Mouse (Mus musculus): ENCODE measurements around the gene BC017158.

Gene BC017158

DNA sequence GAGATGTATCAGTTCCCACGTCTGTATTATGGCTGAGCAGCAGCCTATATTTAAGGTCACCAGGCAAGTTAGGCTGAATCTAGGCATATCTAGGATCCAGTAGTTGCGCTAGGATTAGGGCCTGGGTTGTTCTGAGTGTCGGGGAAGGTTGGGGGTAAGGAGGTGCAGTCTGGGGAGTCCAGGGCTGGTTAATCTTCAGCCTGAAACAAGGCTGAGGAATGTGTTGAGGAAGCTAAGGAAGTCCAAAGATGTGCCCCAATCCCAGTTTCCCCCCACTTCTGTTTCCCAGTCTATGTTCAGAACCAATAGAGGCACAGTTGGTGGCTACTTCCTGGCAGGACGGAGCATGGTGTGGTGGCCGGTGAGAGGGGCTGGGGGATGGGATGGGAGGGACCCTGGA lies 31.9 kb downstream of the BC017158 start:
- in situ Hi-C loops (cut with MboI; ENCODE audit: low sequenced_read_pairs) = no loop called here

- in situ Hi-C loops (cut with MboI; ENCODE audit: low sequenced_read_pairs) = no loop called here
Measured at GRCm38 (mm10) chr7:128265411-128265810, 32.6 kb downstream of the BC017158 start, which contains the start of gene Slc5a2. TSS of gene Slc5a2 (plus strand) at chr7:128265657.

DNA sequence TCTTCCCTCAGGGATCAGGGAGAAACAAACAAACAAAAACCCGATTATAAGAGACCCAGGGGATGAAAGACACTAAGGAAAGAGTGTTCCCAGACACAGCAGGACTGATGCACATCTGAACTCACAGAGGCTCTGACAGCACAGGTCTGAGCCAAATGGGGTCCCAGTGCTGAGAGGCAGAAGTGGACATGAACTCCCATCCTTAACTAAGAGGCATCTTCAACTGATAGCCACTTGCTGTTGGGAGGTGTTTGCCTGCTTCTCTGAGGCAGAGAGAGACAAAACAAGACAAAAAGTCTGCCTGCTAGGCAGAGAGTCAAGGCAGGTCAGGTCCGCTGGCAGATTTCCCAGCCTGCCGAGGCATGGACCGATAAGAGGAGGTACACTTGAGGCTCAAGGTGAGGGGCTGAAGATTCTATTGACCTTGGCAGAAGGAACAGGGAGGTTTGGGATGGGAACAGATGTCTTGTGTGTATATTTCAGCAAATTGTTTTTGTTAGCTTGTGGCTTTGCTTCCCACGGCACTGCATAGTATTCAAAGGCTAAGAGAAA lies 41.1 kb downstream of the BC017158 start:
- in situ Hi-C loops (cut with MboI; ENCODE audit: low sequenced_read_pairs) = no loop called here

GRCm38 (mm10) chr7:128255757-128256156 lies 42.2 kb downstream of the BC017158 start:
- in situ Hi-C loops (cut with MboI; ENCODE audit: low sequenced_read_pairs) = no loop called here

DNA sequence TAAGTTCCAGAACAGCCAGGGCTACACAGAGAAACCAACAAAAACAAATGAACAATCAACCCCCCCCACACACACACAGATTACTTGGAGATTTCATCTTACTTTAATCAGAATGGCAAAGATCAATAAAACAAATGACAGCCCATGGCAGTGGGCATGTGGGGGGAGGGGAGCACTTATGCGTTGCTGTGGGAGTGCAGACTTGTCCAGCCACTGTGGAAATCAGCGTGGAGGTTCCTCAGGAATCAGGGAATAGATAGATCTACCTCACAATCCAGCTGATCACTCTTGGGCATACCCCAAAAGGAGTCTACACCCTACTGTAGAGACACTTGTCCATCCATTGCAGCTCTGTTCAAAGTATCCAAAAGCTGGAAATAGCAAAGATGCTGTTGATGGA lies 43.0 kb downstream of the BC017158 start:
- in situ Hi-C loops (cut with MboI; ENCODE audit: low sequenced_read_pairs) = no loop called here

DNA sequence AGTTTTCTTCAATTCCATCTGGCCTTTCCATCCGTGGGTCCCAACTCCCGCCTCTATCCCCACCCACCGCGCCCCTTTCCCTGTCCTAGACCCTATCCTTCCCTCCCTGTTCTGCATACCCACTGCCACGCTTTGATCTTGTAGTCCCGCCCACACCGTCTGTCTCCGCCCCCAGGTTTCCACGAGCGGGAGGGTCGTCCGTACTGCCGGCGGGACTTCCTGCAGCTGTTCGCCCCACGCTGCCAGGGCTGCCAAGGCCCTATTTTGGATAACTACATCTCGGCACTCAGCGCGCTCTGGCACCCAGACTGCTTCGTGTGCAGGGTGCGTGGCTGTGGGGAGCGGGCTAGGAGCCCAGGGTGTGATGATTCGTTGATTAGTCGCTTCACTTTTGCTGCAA lies 45.4 kb downstream of the BC017158 start:
- in situ Hi-C loops (cut with MboI; ENCODE audit: low sequenced_read_pairs) = no loop called here

GRCm38 (mm10) chr7:128251946-128252345 lies 46.0 kb downstream of the BC017158 start:
- in situ Hi-C loops (cut with MboI; ENCODE audit: low sequenced_read_pairs) = no loop called here

- in situ Hi-C loops (cut with MboI; ENCODE audit: low sequenced_read_pairs) = loop anchor here (10.0 kb wide), 1 partner anchor 105 kb away; no protein-coding TSS in a partner anchor
Measured at GRCm38 (mm10) chr7:128249998-128250397, 48.0 kb downstream of the BC017158 start.

GRCm38 (mm10) chr7:128248081-128249042 lies 49.6 kb downstream of the BC017158 start:
- in situ Hi-C loops (cut with MboI; ENCODE audit: low sequenced_read_pairs) = loop anchor here (10.0 kb wide), 1 partner anchor 106 kb away; no protein-coding TSS in a partner anchor

DNA sequence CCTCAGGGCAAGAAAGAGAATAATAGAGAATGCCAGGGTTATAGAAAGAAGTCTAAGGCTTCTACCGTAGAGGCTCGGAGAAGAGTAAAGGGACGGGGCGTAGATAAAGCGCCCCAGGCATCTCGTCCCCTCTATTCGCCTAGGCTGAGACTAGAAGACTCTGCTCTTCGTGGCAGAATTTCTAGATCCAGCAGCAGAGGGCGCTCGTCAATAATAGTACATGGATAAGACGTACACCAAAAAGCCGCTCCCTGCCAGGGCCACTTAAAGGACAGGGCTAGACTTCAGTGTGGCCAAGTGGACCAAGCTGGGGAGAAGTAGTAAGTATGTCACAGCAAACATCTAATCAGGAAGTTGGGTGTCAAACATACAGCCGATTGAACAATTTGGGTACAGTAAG lies 50.5 kb downstream of the BC017158 start:
- in situ Hi-C loops (cut with MboI; ENCODE audit: low sequenced_read_pairs) = loop anchor here (10.0 kb wide), 1 partner anchor 107 kb away; no protein-coding TSS in a partner anchor

- in situ Hi-C loops (cut with MboI; ENCODE audit: low sequenced_read_pairs) = loop anchor here (10.0 kb wide), 1 partner anchor 108 kb away; no protein-coding TSS in a partner anchor
Measured at GRCm38 (mm10) chr7:128246496-128247391, 51.2 kb downstream of the BC017158 start, which contains the start of gene Tgfb1i1. TSS of gene Tgfb1i1 (plus strand) at chr7:128246812.

DNA sequence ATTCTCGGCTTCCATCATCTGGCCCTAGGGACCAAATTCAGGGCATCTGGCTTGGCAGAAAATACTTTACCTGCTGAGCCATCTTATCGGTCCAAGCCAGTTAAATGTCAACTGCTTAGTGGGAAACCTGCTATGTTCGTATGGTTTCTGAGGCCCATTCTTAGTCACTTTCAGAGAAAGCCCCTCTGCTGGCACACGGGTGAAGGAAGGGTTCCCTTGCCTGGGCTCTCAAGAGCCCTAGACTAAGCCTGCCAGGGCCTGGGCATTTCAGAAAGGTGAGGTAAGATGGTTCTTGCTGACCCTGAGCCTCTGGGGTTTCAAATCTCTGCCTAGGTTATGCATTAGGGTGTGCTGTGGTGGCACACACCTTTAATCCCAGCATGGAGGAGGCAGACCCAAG lies 52.4 kb downstream of the BC017158 start:
- in situ Hi-C loops (cut with MboI; ENCODE audit: low sequenced_read_pairs) = loop anchor here (10.0 kb wide), 1 partner anchor 109 kb away; no protein-coding TSS in a partner anchor

DNA sequence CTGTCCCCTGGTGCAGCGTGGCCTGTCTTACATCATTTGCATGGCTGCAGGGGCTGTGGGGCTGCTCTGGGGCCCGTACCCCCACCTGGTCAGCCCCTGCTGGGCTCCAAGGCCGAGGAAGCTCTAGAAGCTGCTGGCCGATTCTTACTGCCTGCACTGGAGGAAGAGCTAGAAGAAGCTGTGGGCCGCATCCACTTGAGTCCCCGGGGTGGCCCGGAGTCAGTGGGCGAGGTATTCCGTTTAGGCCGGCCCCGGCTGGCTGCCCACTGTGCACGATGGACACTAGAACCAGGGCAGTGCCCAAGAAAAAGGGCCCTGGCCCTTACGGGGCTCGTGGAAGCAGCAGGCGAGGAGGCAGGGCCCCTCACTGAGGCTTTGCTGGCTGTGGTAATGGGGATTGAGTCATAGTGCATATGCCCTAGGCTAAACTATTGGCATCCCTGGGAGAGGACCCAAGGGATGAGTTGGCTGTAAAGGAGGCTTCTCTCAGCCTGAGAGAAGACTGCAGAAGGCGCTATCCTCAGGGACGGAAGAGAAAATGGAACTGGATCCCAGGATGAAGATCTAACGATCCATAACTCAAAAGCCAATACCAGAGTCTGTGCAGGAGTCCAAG lies 53.5 kb downstream of the BC017158 start:
- in situ Hi-C loops (cut with MboI; ENCODE audit: low sequenced_read_pairs) = loop anchor here (10.0 kb wide), 1 partner anchor 110 kb away; no protein-coding TSS in a partner anchor

- in situ Hi-C loops (cut with MboI; ENCODE audit: low sequenced_read_pairs) = loop anchor here (10.0 kb wide), 1 partner anchor 111 kb away; no protein-coding TSS in a partner anchor
Measured at GRCm38 (mm10) chr7:128243921-128244320, 54.0 kb downstream of the BC017158 start.

GRCm38 (mm10) chr7:128242331-128242730 lies 55.6 kb downstream of the BC017158 start:
- in situ Hi-C loops (cut with MboI; ENCODE audit: low sequenced_read_pairs) = loop anchor here (10.0 kb wide), 1 partner anchor 112 kb away; no protein-coding TSS in a partner anchor

- in situ Hi-C loops (cut with MboI; ENCODE audit: low sequenced_read_pairs) = loop anchor here (10.0 kb wide), 1 partner anchor 115 kb away; no protein-coding TSS in a partner anchor
Measured at GRCm38 (mm10) chr7:128240131-128240784, 57.7 kb downstream of the BC017158 start.

- in situ Hi-C loops (cut with MboI; ENCODE audit: low sequenced_read_pairs) = no loop called here
Measured at GRCm38 (mm10) chr7:128238991-128239390, 59.0 kb downstream of the BC017158 start.

- in situ Hi-C loops (cut with MboI; ENCODE audit: low sequenced_read_pairs) = no loop called here
Measured at GRCm38 (mm10) chr7:128237927-128238778, 59.8 kb downstream of the BC017158 start, which contains the start of gene 9130023H24Rik. TSS of gene 9130023H24Rik (minus strand) at chr7:128238031.
